Mouse (Mus musculus) C2C12 (cell line): ENCODE results near the gene Hsd17b2.

ENCODE experiments used
- CTCF ChIP-seq: IDR thresholded peaks from one replicate; pipeline ENCODE4 v1.5.1; 2011; ENCODE audit not compliant: control insufficient read depth, insufficient read depth, insufficient read length
- MYOD1 ChIP-seq: IDR thresholded peaks from one replicate; pipeline ENCODE4 v1.6.1; 2011; ENCODE audit warnings: low read depth; ENCODE audit not compliant: control insufficient read depth, insufficient read length
- MYOG ChIP-seq: IDR thresholded peaks from one replicate; pipeline ENCODE4 v1.6.1; 2011; ENCODE audit not compliant: control insufficient read depth, insufficient read length; ENCODE audit errors: extremely low read depth
- USF1 ChIP-seq: IDR thresholded peaks from one replicate; pipeline ENCODE4 v1.6.1; 2011; ENCODE audit warnings: low read depth, mild to moderate bottlenecking, control low read depth, moderate library complexity

DNA sequence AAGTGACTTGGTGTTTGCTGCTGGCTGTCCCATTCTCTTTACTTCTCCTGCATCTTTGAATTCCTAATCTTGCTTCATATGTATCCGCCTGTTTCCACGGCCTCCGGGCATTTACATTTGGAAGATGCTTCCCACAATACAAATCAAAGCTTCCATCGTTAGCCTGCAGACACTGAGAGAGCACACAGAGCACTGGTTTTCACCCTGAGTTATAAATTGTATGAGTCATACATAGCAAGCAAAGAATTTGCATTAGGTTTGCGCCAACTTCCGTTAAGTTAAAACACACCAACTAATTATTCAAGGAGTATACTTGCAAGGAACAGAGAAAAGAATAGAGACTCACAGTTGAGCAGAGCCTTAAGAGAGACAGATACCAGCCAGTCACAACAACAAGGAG, 77.6 kb downstream of the Hsd17b2 start:
- no peak for TF ChIP-seq CTCF
- TF ChIP-seq USF1: no peak
- TF ChIP-seq MYOG: no peak
- no peak for TF ChIP-seq MYOD1
